Mouse (Mus musculus): Measurements from ENCODE around the gene Slc44a2.

The Slc44a2 gene

DNA sequence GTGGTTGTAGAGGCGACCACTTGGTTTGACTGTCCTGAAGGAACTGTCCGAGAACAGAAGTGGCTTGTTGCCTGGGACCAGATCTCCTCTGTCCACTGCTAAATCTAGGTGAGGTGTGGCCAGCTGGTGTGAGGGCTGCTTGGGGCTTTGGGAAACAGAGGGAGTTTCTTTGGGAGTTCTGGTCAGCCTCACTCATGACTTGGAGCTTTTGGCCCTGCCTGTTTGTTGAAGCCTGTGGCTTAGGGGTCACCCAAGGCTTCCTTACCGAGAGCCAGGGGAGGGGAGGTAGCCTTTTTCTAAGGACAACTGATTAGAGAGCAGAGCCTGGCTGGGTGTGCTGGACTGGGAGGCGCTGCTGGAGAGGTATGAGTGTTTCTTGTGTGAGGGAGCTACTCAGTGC is 14.9 kb downstream of the Slc44a2 start:
- DNase-seq: no peak

DNA sequence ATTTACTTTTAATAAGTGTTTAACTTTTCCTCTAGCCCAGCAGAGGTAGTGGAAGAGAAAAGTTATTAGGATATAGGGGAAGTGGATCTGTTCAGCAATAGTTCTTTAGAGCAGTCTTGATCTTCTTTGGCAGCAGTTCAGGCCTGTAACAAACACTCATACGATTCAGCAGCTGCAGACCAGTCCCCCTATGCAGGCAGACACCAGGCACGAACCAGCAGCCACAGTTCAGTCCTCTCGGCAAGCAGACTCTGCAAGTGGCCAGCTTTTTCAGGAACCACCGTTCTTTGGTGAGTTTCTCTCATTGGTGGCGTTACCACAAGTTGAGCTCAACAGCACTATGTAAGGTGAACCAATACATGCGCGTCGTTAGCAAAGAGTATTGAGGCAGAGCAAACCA is 16.0 kb downstream of the Slc44a2 start:
- DNase-seq: no peak

DNA sequence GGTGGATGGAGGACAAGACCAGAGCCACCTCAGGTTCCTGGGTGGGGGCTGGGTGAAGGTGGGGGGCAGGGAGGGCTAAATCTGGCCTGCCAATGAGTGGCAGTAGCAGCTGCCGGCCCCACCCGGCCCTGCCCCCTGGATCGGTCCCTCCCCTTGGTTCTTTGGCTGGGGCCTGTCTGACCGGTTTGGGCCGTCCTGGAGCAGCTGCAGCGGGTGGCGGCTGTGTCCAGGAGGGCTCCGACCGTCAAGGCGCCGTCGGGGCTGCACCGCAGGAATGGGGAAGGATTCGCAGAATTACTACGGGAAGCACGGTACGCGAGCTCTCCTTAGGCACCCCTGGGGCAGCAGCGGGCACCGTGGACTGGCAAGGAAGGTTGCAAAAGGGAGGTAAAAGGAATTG is 17.2 kb downstream of the Slc44a2 start:
- DNase-seq: peak; percentile 68

DNA sequence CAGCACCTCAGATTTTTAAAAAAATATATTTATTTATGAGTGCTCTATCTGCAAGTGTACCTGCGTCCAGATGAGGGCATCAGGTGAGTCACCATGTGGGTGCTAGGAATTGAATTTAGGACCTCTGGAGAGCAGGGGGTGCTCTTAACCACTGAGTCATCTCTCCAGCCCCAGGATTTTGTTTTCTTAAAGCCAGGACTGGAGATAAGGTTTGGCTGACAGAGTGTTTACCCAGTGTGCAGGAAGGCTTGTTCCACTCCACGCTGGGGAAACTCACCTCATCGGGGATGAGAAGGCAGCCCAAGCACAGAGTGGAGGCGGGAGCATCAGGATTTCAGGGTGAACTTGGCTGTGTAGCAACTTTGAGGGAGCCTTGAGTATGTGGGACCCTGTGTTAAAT is 19.9 kb downstream of the Slc44a2 start:
- no peak for DNase-seq

DNA sequence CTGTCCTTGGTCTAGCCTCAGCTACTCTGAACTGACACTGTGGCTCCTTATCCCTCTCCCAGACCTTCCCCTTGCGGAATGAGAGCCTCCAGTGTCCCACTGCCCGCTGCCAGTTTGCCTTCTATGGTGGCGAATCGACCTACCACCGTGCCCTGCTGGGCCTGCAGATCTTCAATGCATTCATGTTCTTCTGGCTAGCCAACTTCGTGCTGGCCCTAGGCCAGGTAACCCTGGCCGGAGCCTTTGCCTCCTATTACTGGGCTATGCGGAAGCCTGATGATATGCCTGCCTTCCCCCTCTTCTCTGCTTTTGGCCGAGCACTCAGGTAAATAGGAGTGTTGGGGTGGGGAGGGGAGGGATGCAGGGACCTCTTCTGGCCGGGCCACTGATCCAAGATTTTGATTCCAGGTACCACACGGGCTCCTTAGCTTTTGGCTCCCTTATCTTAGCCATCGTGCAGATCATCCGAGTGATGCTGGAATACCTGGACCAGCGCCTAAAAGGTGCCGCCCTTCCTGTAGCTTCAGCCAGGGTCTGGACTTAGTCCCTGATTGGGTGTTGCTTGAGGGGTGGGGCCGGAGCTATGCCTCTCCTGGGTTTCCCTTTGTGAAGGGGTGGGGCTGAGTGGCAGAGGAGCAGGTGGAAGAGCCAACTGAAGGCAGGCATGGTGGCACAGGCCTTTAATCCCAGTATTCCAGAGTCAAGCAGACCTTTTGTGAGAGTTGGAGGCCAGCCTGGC is 26.3 kb downstream of the Slc44a2 start:
- DNase-seq: peak; percentile 46

DNA sequence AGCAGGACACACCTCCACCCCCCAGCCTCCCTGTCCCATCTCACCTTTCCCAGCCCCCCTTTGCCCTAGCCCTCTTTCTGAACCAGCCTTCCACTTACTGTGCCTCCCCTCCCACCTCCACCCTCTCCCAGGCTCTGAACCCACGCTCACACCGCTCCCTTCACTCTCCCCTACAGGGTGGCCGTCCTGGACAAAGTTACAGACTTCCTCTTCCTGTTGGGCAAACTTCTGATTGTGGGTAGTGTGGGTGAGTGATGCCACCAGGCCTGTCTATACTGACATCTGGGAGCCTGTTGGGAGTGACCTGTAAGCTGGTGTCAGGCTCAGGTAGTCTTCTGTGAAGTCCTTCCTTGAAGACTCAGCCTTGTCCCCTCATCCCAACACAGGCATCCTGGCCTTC is 27.7 kb downstream of the Slc44a2 start:
- no peak for DNase-seq

DNA sequence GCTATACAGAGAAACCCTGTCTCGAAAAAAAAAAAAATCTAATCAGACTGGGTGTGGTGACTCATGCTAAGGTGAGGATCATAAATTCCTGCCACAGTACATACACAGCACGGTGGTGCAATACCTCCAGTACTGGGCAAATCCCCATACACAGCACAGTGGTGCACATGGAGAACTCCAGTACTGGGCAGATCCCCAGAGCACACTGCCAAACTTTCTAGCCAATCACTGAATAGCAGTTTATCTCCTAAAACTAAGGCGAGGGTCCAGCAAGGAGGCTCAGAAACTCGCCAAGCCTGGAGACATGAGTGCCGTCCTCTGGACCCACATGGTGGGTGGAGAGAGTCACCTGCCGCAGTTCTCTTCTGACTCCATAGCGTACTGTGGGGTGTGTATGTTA is 30.7 kb downstream of the Slc44a2 start:
- DNase-seq: no peak

DNA sequence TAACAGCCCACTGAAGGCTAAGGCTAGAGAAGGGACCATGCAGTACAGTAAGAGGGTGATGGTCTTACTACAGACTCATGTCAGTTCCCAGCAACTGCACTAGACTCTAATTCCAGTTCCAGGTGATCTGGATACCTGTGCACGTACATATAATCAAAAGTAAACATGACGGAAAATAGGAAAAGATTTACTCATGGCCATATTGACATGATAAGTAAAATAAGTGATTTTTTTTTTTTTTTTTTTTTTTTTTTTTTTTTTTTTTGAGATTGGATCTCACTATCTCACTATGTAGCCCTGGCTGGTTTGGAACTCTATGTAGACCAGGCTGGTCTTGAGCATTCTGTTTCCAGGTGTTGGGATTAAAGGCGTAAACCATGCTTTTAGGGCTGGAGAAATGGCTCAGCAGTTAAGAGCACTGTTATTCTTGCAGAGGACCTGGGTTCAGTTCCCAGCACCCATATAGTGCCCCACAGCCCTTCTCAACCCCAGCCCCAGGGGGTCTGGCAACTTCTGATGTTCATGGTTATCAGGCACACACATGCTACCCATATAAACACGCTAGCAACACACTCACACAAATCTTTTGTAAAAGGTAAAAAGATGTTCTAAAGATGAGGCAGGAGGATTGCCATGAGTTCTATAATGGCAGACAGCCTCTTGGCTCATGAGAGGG is 31.3 kb downstream of the Slc44a2 start:
- DNase-seq: no peak

DNA sequence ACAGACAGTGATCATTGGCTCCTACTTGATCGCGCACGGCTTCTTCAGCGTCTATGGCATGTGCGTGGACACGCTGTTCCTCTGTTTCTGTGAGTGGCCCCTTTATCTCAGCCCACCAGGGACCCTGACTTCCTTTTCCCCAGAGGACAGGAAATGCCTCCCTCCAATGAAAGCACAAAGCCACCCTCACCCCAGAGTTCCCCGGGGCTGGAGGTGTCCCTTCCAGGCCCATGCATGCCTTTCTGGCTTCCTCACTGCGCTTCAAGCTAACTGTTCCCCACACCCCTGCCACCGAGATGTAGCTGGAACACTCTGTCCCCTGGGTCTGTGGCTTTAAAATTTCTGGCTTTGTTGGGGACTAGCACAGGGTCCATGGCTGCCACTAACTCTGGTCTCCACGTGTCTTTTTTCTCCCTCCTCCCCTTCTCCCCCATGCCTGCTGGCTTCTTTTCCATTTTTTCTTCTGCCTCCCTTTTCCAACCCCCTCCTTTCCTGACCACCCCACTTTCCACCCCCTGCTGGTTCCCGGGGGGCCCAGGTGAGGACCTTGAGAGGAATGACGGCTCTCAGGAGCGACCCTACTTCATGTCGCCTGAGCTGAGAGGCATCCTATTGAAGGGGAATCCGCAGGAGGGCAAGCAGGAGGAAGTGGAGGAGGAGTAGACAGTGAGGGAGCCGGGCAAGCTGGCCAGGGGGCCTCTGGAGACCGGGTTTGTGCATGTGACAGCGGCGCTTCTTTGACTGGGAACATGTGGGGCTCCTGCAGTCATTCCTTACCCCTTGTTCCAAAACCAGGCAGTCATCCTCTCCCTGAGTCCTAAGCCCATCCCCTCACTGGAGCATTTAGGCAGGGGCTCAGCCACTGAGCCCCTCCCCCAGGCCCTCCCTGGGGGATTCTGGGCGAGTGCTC is 32.2 kb downstream of the Slc44a2 start:
- peak; percentile 37 for DNase-seq

DNA sequence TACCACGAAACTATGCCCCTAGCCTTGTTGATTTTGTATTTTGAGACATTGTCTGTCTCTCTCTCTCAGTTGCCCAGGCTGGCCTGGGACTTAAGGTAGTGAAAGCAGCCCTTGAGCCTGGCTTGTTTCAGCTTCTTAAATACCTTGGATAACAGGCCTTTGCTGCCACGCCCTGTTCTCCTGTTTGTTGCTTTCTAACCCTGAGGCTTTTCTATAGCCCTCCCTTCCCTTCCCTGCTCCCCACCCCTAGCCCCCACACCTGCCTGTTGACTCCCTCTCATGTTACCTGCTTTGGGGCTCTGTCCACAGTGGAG is 32.8 kb downstream of the Slc44a2 start:
- no peak for DNase-seq

DNA sequence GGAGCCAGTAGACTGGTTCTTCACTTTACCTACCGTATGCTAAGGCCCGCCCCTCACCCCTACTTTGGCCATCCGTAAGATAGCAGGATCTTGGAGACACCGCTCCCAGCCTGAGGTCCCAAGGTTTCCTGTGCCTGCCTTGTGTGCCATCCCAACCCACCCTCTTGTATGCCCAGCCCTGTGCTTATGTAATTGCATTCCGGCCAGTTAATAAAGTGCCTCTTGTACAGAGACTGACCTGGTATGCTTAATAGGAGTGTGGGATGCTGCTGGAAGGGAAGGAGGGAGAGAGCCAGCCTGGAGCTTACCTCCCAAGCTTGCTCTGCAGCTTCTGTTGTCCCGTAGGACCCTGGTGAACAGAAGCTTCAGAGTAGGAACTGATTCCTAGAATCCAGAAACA is 34.3 kb downstream of the Slc44a2 start:
- DNase-seq: peak; percentile 50

DNA sequence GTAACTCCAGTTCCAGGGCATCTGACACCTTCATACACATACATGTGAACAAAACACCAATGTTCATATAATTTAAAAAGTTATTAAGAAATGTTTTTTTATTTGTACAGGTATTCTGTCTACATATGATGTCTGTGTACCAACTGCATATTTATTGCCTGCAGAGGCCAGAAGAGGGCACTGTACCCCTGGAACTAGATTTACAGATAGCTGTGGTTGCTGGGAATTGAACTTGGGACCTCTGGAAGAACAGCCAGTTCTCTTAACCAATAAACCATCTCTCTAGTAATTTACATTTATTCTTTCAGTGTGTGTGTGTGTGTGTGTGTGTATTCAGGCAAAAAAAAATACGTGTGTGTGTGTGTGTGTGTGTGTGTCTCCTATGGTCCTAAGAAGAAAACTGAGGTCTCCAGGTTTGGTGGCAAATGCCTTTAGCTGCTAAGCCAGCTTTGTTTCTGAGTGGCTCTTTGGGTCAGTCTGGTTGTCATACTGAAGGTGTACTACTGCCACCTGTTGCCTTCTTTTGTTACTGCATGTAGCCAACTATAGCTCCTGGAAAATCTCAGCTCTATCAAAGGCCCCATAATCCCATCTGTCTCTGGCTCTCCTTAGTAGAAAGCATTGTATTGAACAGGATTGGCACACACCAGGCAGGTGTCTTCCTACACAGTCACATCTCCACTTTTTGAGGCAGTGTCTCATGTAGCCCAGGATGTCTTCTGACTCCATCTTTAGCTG is 36.7 kb downstream of the Slc44a2 start:
- peak; percentile 85 for DNase-seq

DNA sequence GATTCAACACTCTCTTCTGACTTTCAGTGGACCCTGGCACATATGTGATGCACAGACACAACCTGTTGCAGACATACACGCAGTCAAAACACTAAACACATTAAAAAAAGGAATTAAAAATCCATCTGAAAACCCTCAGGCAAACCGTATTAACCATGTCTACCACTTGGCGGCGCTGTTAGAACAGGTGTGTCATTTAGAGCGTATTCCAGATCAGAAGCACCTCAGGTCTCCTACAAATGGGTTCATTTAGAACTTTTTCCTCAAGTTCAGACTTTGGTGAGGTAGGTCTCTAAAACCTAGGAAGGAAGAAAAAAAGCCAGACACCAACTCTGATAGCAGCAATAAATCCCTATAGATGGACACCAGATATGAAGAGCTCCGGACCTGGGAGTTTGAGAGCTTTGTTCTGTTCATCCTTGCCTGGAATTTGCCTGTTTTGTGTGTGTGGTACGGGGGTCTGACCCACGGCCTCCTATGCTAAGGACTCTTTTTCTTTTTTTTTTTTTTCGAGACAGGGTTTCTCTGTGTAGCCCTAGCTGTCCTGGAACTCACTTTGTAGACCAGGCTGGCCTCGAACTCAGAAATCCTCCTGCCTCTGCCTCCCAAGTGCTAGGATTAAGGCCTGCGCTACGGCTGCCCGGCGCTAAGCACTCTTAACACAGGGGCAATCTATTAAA is 46.2 kb downstream of the Slc44a2 start:
- peak; percentile 77 for DNase-seq

DNA sequence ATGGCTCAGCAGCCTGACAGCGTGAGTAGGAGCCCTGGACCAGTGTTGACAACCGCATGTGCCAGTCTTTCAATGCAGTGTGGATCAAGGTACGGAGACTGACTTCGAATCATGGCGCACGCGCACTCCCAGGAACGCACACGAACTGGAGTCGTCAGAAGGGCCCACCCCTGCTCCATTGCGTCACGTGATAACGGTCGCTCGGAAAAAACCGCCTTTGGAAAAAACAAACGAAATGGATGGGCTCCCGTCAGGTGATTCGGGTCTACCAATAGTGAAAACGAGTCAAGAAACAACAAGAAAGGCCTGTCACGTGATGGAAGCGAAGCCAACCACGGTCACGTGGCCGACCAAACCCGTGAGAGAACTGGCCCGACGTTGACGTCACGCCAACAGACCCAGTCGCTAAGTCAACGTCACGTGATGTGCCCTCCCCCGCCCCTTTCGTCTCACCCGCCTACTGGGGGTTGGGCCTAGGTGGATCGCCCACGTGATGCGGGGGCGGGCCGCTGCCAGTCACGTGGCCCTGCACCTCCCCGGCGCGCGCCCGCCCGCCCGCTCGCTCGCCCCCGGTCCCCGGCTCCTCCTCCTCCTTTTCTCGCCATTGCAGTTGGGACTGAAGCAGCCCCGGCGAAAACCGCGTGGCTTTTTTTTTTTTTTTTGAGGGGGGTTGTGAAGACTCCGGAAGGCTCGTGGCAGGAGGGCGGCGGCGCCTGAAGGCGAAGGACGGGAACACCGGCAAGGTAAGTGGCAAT is 47.0 kb downstream of the Slc44a2 start, which contains the start of gene Ilf3:
Gene Ilf3 (plus strand): TSS at position 515 of the 755 bp plus-strand sequence.
- peak; percentile 100 for DNase-seq

DNA sequence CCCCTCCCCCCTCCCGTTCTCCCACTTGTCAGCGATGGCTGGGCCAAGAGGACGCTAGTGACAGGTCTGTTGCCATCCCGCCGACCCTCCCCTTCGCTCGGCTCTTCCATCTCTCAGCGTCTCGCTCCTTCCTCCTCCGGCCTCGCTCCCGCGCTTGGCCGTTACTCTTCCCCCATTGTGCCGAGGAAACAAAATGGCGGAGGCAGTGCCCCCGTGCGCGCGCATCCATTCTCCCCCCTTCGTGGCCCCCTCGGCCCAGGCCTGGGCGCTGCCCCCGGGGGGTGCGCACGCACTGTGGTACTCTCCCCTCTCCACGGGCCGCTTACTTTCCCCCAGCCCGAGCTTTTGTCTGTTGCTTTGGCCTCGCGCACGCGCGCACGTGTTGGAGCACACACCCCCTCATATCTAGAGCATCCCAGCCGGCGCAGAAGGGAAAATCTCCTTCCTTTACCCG is 47.7 kb downstream of the Slc44a2 start:
- DNase-seq: peak; percentile 80

DNA sequence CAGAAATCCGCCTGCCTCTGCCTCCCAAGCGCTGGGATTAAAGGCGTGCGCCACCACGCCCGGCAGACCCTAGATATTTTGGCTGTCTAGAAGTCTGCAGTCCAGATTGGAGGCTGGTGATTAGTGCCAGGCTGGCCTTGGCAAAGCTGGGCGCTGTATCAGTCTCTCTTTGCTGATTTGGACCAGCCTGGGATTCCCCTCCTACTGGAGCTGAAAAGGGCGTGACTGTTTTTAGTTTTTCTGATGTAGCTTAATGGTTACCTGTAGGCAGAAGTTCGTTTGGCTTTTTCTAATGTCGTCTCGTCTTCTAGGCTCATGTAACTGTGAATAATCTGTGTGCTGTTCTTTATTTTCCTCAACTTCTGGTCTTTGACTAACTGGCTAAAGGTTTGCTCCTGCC is 48.6 kb downstream of the Slc44a2 start:
- no peak for DNase-seq

DNA sequence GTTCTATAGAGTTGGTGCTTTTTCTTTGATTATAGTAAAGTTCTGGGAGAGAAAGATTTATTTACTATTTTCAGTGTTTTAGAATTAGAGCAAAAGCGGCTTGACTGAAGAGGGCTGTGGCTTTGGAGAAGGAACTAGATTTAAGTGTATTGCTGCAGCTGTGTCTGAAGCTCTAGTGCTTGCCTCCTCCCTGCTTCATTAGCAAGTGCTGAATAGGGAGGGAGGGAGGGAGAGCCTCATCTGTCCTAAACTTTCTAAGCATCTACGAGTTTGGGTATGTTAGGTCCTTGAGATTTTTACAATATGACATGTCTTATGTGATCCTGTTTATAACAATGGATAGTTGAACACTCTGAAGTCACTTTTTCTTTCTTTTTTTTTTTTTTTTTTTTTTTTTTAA is 50.4 kb downstream of the Slc44a2 start:
- no peak for DNase-seq

DNA sequence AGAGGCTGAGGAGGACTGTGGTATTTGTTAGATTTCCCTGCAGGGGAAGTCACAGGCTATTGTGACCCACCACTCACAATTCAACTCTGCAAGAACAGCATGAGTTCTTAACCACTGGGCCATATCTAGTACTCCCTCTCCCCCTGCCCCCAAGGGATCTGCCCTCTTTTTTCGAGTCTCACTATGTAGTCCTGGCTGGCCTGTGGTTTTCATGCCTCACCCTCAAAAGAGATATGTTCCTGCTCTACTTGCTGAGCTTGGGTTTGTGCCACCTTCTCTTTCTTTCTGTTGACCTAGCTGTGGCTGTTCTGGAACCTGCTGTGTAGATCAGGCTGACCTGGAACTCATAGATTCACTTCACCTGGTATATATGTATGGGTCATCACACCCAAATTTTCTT is 52.0 kb downstream of the Slc44a2 start:
- no peak for DNase-seq

DNA sequence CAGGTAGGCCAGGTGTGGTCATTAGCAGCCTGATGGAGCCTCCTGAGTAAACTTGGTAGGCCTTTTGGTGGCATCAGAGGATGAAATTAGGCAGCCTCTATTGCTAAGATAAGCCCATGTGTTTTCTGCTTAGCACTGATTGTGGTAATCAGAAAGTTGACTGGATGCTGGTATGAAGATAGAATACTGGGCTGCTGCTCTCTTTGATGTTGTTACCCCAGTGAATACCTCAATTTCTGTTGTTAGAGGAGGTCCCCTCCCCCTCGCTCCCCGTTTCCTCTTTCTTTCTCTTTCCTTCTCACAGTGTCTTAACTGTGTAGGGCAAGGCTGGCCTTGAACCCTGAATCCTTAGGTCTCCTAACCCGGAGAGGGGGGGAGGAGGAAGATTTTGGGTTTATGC is 58.7 kb downstream of the Slc44a2 start:
- DNase-seq: no peak

DNA sequence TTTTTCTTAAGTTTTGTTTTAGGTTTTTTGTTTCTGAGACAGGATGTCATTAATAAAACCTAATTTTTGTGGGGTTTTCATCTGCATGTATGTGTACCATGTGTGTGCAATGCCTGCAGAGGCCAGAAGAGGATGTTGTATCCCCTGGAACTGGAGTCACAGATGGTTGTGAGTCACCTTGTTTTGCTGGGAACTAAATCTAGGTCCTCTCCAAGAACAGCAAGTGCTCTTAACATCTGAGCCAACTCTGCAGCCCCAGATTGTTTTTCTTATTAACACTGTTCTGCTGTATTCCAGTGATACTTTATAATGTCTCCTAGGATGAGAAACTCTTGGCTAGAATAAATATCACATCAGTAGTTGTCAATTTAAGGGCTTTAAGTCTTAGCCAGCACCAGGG is 60.4 kb downstream of the Slc44a2 start:
- no peak for DNase-seq

DNA sequence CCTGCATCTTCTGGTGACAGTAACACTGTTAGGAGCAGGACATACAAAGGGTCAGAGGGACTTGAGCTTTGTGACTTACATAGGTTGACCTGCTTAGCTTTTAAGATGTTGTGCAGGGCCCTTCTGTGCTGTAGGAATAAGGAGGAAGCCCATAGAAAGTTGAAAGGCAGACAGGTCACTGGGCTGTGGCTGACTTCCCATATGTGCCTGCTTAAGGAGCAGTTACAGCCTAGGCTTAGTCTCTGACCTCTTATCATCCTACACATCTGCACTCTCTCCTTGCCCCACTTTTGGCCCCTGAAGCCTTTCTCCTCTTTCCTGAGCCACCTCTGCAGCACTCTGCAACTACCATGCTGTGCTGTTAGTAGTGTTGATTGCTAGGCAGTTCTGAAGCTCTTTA is 63.5 kb downstream of the Slc44a2 start:
- no peak for DNase-seq

Measured in lung, postnatal 10 days (tissue).